Mouse (Mus musculus) cerebellum, postnatal 36 days (tissue): ENCODE measurements around the gene Card14.
"Not testable (repeated sequence)": the region's sequence is repeated elsewhere in the genome, so short reads cannot be mapped to it uniquely, and the experiment has no call there.

Source experiments
- DNase-seq, 2 experiments: peaks; one replicate each; pipeline ENCODE4 v3.0.0; 2021 to 2022; ENCODE audit warnings: mixed read lengths in 2 of 2

The Card14 gene

GRCm38 (mm10) chr11:119307658-119307867 is at the start of gene Card14:
Gene Card14, plus strand, starts transcription at chr11:119307768.
- no peak for DNase-seq

GRCm38 (mm10) chr11:119258216-119258571 is 49.4 kb upstream of the Card14 start:
- no peak for DNase-seq

GRCm38 (mm10) chr11:119258572-119259322 is 48.8 kb upstream of the Card14 start:
- peak; percentile 58 to 69 for DNase-seq

GRCm38 (mm10) chr11:119259977-119260376 is 47.6 kb upstream of the Card14 start:
- DNase-seq: no peak

- DNase-seq: no peak
Measured at GRCm38 (mm10) chr11:119264413-119264812, 43.2 kb upstream of the Card14 start.

- no peak for DNase-seq
Measured at GRCm38 (mm10) chr11:119265811-119266210, 41.8 kb upstream of the Card14 start.

- peak; percentile 80 to 81 for DNase-seq
Measured at GRCm38 (mm10) chr11:119267241-119267674, 40.3 kb upstream of the Card14 start.

GRCm38 (mm10) chr11:119267768-119268556 is 39.6 kb upstream of the Card14 start, which contains the start of gene Gaa:
Gene Gaa, plus strand, starts transcription at chr11:119267887.
- DNase-seq: peak; percentile 98

GRCm38 (mm10) chr11:119268557-119269195 is 38.9 kb upstream of the Card14 start:
- peak in 1 of 2 experiments; percentile 21 for DNase-seq

GRCm38 (mm10) chr11:119272492-119272891 is 35.1 kb upstream of the Card14 start:
- not testable (repeated sequence) for DNase-seq

- no peak for DNase-seq
Measured at GRCm38 (mm10) chr11:119273186-119273930, 34.2 kb upstream of the Card14 start.

- peak in 1 of 2 experiments; percentile 1 for DNase-seq
Measured at GRCm38 (mm10) chr11:119281030-119281429, 26.5 kb upstream of the Card14 start.

GRCm38 (mm10) chr11:119285791-119286527 is 21.6 kb upstream of the Card14 start:
- peak; percentile 40 to 55 for DNase-seq

GRCm38 (mm10) chr11:119287207-119287992 is 20.2 kb upstream of the Card14 start:
- DNase-seq: peak; percentile 31 to 40

- not testable (repeated sequence) for DNase-seq
Measured at GRCm38 (mm10) chr11:119292861-119293260, 14.7 kb upstream of the Card14 start.

- DNase-seq: no peak
Measured at GRCm38 (mm10) chr11:119297996-119298395, 9.6 kb upstream of the Card14 start.

- DNase-seq: no peak
Measured at GRCm38 (mm10) chr11:119298917-119299316, 8.7 kb upstream of the Card14 start.

- DNase-seq: peak; percentile 95 to 98
Measured at GRCm38 (mm10) chr11:119299391-119300245, 8.0 kb upstream of the Card14 start, which contains the start of gene Eif4a3. Gene Eif4a3, minus strand, starts transcription at chr11:119300089.

GRCm38 (mm10) chr11:119300246-119300935 is 7.2 kb upstream of the Card14 start:
- DNase-seq: no peak

- DNase-seq: no peak
Measured at GRCm38 (mm10) chr11:119300986-119301385, 6.6 kb upstream of the Card14 start.
